Mouse (Mus musculus) stomach, embryonic 14.5 days (tissue): Measurements from ENCODE around the gene Otop1. TPM values are rescaled to one million over a fixed set of nuclear protein-coding genes. Genes with fewer than 3 reads are reported as not detected.

ENCODE experiments used
- polyA plus RNA-seq: library from polyadenylated mRNA; unstranded; fragments of >200 nt; fragmentation: Nextera tagmentation; extraction: Ambion mirVana; gene quantifications from 2 replicates; pipeline ENCODE4 v1.2.1, GENCODE M21; 2014

The Otop1 gene
- polyA plus RNA-seq, 1 experiment from 2014 or later: not detected

Other genes starting within 250 kb of the Otop1 start
- 42.2 and 47.6 TPM in 2 replicates for gene Stx18, start 237.2 kb upstream of the Otop1 start, polyA plus RNA-seq
- 21.9 and 22.2 TPM in 2 replicates for gene Nsg1, start 116.1 kb upstream of the Otop1 start, polyA plus RNA-seq
- gene Zbtb49, start 55.5 kb upstream of the Otop1 start, polyA plus RNA-seq: 13.9 and 17.1 TPM in 2 replicates
- 90.3 and 99.8 TPM in 2 replicates for gene Lyar, start 55.5 kb upstream of the Otop1 start, polyA plus RNA-seq
- gene Tmem128, start 15.8 kb upstream of the Otop1 start, polyA plus RNA-seq: 77.0 and 78.4 TPM in 2 replicates
- not detected in 2 replicates for gene Drd5, start 43.4 kb downstream of the Otop1 start, polyA plus RNA-seq
- gene Slc2a9, start 227.2 kb downstream of the Otop1 start, polyA plus RNA-seq: 0.93 and 1.3 TPM in 2 replicates